Mouse (Mus musculus) thymus, adult 2 months (tissue): Measurements from ENCODE around the gene Guca2b.

Source experiments
- CTCF ChIP-seq: fragments of 200-500 bp; IDR thresholded peaks from 2 replicates; pipeline ENCODE4 v1.5.1; 2012; ENCODE audit warnings: mild to moderate bottlenecking, control low read depth, low read length, moderate library complexity, borderline replicate concordance; ENCODE audit not compliant: control insufficient read depth, poor library complexity, insufficient read depth; ENCODE audit errors: extremely low read depth
- POLR2A ChIP-seq: fragments of 200-500 bp; IDR thresholded peaks from 2 replicates; pipeline ENCODE4 v1.6.1; 2012; ENCODE audit warnings: mild to moderate bottlenecking, low read length, control low read depth, moderate library complexity; ENCODE audit not compliant: control insufficient read depth, poor library complexity, insufficient read depth; ENCODE audit errors: extremely low read depth

- no peak for TF ChIP-seq POLR2A
- no peak for TF ChIP-seq CTCF
Observed at GRCm38 (mm10) chr4:119642666-119643065, 16.1 kb downstream of the Guca2b start.
